Mouse (Mus musculus): ENCODE measurements at regions not wholly inside any gene's neighbourhood (a gene's known extent, or its start where the extent isn't known, plus 50 kb on each side); places are given as distances from the start of the nearest gene placed in this dataset.

- no peak for DNase-seq (ENCODE audit: low spot score)
Measured at GRCm38 (mm10) chr13:70134544-70134943, 332.3 kb downstream of the Med10 start.

GRCm38 (mm10) chr13:70136209-70136608 is 334.0 kb downstream of the Med10 start:
- no peak for DNase-seq (ENCODE audit: low spot score)

- DNase-seq (ENCODE audit: low spot score): no peak
Measured at GRCm38 (mm10) chr13:70144461-70144860, 342.3 kb downstream of the Med10 start.

- DNase-seq (ENCODE audit: low spot score): no peak
Measured at GRCm38 (mm10) chr13:70145466-70145865, 343.3 kb downstream of the Med10 start.

- DNase-seq (ENCODE audit: low spot score): no peak
Measured at GRCm38 (mm10) chr13:70149041-70149898, 347.1 kb downstream of the Med10 start.

- DNase-seq (ENCODE audit: low spot score): no peak
Measured at GRCm38 (mm10) chr13:70149899-70150184, 347.6 kb downstream of the Med10 start.

GRCm38 (mm10) chr13:70153062-70153461 is 350.9 kb downstream of the Med10 start:
- no peak for DNase-seq (ENCODE audit: low spot score)

GRCm38 (mm10) chr13:70155596-70155995 is 353.4 kb downstream of the Med10 start:
- DNase-seq (ENCODE audit: low spot score): no peak

- no peak for DNase-seq (ENCODE audit: low spot score)
Measured at GRCm38 (mm10) chr13:70156975-70157588, 354.9 kb downstream of the Med10 start.

GRCm38 (mm10) chr13:70159065-70159464 is 356.9 kb downstream of the Med10 start:
- DNase-seq (ENCODE audit: low spot score): no peak

- no peak for DNase-seq (ENCODE audit: low spot score)
Measured at GRCm38 (mm10) chr13:70159604-70160003, 357.4 kb downstream of the Med10 start.

- DNase-seq (ENCODE audit: low spot score): no peak
Measured at GRCm38 (mm10) chr13:70162115-70162514, 359.9 kb downstream of the Med10 start.

- no peak for DNase-seq (ENCODE audit: low spot score)
Measured at GRCm38 (mm10) chr13:70165511-70166225, 363.5 kb downstream of the Med10 start.

GRCm38 (mm10) chr13:70167747-70168146 is 365.6 kb downstream of the Med10 start:
- DNase-seq (ENCODE audit: low spot score): no peak

- no peak for DNase-seq (ENCODE audit: low spot score)
Measured at GRCm38 (mm10) chr13:70168906-70169305, 366.7 kb downstream of the Med10 start.

GRCm38 (mm10) chr13:70177066-70177465 is 374.9 kb downstream of the Med10 start:
- no peak for DNase-seq (ENCODE audit: low spot score)

GRCm38 (mm10) chr13:70178073-70178491 is 375.9 kb downstream of the Med10 start:
- DNase-seq (ENCODE audit: low spot score): no peak

GRCm38 (mm10) chr13:70190978-70191377 is 388.8 kb downstream of the Med10 start:
- DNase-seq (ENCODE audit: low spot score): no peak

- DNase-seq (ENCODE audit: low spot score): no peak
Measured at GRCm38 (mm10) chr13:70192101-70193025, 390.2 kb downstream of the Med10 start.

- no peak for DNase-seq (ENCODE audit: low spot score)
Measured at GRCm38 (mm10) chr13:70193270-70193669, 391.1 kb downstream of the Med10 start.

GRCm38 (mm10) chr13:70195854-70196253 is 393.7 kb downstream of the Med10 start:
- no peak for DNase-seq (ENCODE audit: low spot score)

GRCm38 (mm10) chr13:70198638-70199037 is 396.4 kb downstream of the Med10 start:
- DNase-seq (ENCODE audit: low spot score): no peak
